Mouse (Mus musculus): ENCODE measurements at regions not wholly inside any gene's neighbourhood (a gene's known extent, or its start where the extent isn't known, plus 50 kb on each side); places are given as distances from the start of the nearest gene placed in this dataset.

- no peaks in the 10 kb centered on the region for H3K4me1 ChIP-seq
- no peaks in the 10 kb centered on the region for H3K36me3 ChIP-seq
- no peak overlapping the region for H3K9ac ChIP-seq
- H3K27me3 ChIP-seq = no peaks in the 10 kb centered on the region
- no peak overlapping the region for H3K4me2 ChIP-seq (replicated peaks)
- H3K4me3 ChIP-seq = no peak overlapping the region
- no peaks in the 10 kb centered on the region for H3K9me3 ChIP-seq (replicated peaks)
- H3K27ac ChIP-seq = no peak overlapping the region
- no peak for ATAC-seq (ENCODE audit: low FRiP score)
- 77% methylated on average over 7 of the region's 7 CpGs for WGBS
These were observed 231.6 kb upstream of the Mpped2 start for GRCm38 (mm10) chr2:106461490-106461889.

GRCm38 (mm10) chr2:106461973-106462637 lies 231.0 kb upstream of the Mpped2 start:
- WGBS = 62% methylated on average over 12 of the region's 12 CpGs
- no peak overlapping the region for H3K4me2 ChIP-seq (replicated peaks)
- no peak overlapping the region for H3K4me3 ChIP-seq
- H3K27ac ChIP-seq = no peak overlapping the region
- H3K9me3 ChIP-seq (replicated peaks) = no peaks in the 10 kb centered on the region
- no peak overlapping the region for H3K9ac ChIP-seq
- no peaks in the 10 kb centered on the region for H3K4me1 ChIP-seq
- no peaks in the 10 kb centered on the region for H3K36me3 ChIP-seq
- no peak for ATAC-seq (ENCODE audit: low FRiP score)
- no peaks in the 10 kb centered on the region for H3K27me3 ChIP-seq

GRCm38 (mm10) chr2:106465055-106465454 lies 228.0 kb upstream of the Mpped2 start:
- H3K27me3 ChIP-seq = no peaks in the 10 kb centered on the region
- no peak for ATAC-seq (ENCODE audit: low FRiP score)

GRCm38 (mm10) chr2:106465831-106466230 lies 227.2 kb upstream of the Mpped2 start:
- no peak overlapping the region for H3K4me2 ChIP-seq (replicated peaks)
- WGBS = 75% methylated on average over 3 of the region's 3 CpGs
- no peak overlapping the region for H3K9ac ChIP-seq
- ATAC-seq (ENCODE audit: low FRiP score) = no peak
- no peaks in the 10 kb centered on the region for H3K4me1 ChIP-seq
- H3K4me3 ChIP-seq = no peak overlapping the region
- H3K27ac ChIP-seq = no peak overlapping the region
- no peaks in the 10 kb centered on the region for H3K9me3 ChIP-seq (replicated peaks)
- no peaks in the 10 kb centered on the region for H3K27me3 ChIP-seq
- H3K36me3 ChIP-seq = no peaks in the 10 kb centered on the region

More at GRCm38 (mm10) chr2:106465055-106465454, 228.0 kb upstream of the Mpped2 start:
- H3K9ac ChIP-seq = no peak overlapping the region
- no peak overlapping the region for H3K4me2 ChIP-seq (replicated peaks)
- H3K27ac ChIP-seq = no peak overlapping the region
- no peaks in the 10 kb centered on the region for H3K36me3 ChIP-seq
- 54% methylated on average over 3 of the region's 3 CpGs for WGBS
- no peak overlapping the region for H3K4me3 ChIP-seq
- H3K4me1 ChIP-seq = no peaks in the 10 kb centered on the region
- no peaks in the 10 kb centered on the region for H3K9me3 ChIP-seq (replicated peaks)

- Histone ChIP-seq H3K27me3 (no peaks in the 10 kb centered on the region), H3K4me3 (no peak overlapping the region), H3K9ac (no peak overlapping the region), H3K4me2 (replicated peaks) (no peak overlapping the region), H3K36me3 (no peaks in the 10 kb centered on the region), H3K27ac (no peak overlapping the region), H3K4me1 (no peaks in the 10 kb centered on the region), H3K9me3 (replicated peaks) (no peaks in the 10 kb centered on the region)
- WGBS = 86% methylated on average over 2 of the region's 2 CpGs
- no peak for ATAC-seq (ENCODE audit: low FRiP score)
These were observed 223.9 kb upstream of the Mpped2 start for GRCm38 (mm10) chr2:106469196-106469595.

GRCm38 (mm10) chr2:106473458-106473857 lies 219.6 kb upstream of the Mpped2 start:
- ATAC-seq (ENCODE audit: low FRiP score) = no peak
- H3K4me2 ChIP-seq (replicated peaks) = no peak overlapping the region

GRCm38 (mm10) chr2:106477991-106478390 lies 215.1 kb upstream of the Mpped2 start:
- H3K4me3 ChIP-seq = no peak overlapping the region
- H3K36me3 ChIP-seq = no peaks in the 10 kb centered on the region
- no peaks in the 10 kb centered on the region for H3K27me3 ChIP-seq
- H3K4me1 ChIP-seq = no peaks in the 10 kb centered on the region
- H3K9me3 ChIP-seq (replicated peaks) = no peaks in the 10 kb centered on the region
- H3K4me2 ChIP-seq (replicated peaks) = no peak overlapping the region
- 75% methylated on average over 2 of the region's 2 CpGs for WGBS
- ATAC-seq (ENCODE audit: low FRiP score) = no peak
- H3K9ac ChIP-seq = no peak overlapping the region
- H3K27ac ChIP-seq = no peak overlapping the region

More at GRCm38 (mm10) chr2:106473458-106473857, 219.6 kb upstream of the Mpped2 start:
- Histone ChIP-seq H3K4me1 (no peaks in the 10 kb centered on the region), H3K27ac (no peak overlapping the region), H3K27me3 (no peaks in the 10 kb centered on the region), H3K9me3 (replicated peaks) (no peaks in the 10 kb centered on the region), H3K36me3 (no peaks in the 10 kb centered on the region), H3K4me3 (no peak overlapping the region), H3K9ac (no peak overlapping the region)
- WGBS = 87% methylated on average over 3 of the region's 3 CpGs

GRCm38 (mm10) chr2:106487335-106488082 lies 205.6 kb upstream of the Mpped2 start:
- Histone ChIP-seq H3K4me3 (no peak overlapping the region), H3K9me3 (replicated peaks) (no peaks in the 10 kb centered on the region), H3K27ac (no peak overlapping the region), H3K9ac (no peak overlapping the region), H3K36me3 (no peaks in the 10 kb centered on the region), H3K4me1 (no peaks in the 10 kb centered on the region), H3K27me3 (no peaks in the 10 kb centered on the region), H3K4me2 (replicated peaks) (no peak overlapping the region)
- WGBS = 63% methylated on average over 5 of the region's 5 CpGs
- no peak for ATAC-seq (ENCODE audit: low FRiP score)

GRCm38 (mm10) chr2:106498735-106499134 lies 194.3 kb upstream of the Mpped2 start:
- Histone ChIP-seq H3K4me3 (no peak overlapping the region), H3K4me1 (peaks cover 10% of the 10 kb centered on the region), H3K36me3 (no peaks in the 10 kb centered on the region), H3K27me3 (no peaks in the 10 kb centered on the region), H3K9ac (no peak overlapping the region), H3K9me3 (replicated peaks) (no peaks in the 10 kb centered on the region), H3K4me2 (replicated peaks) (no peak overlapping the region), H3K27ac (no peak overlapping the region)
- ATAC-seq (ENCODE audit: low FRiP score) = peak; percentile 46; the same call in 1 of the 2 replicates

- H3K4me3 ChIP-seq = no peak overlapping the region
- H3K27ac ChIP-seq = no peak overlapping the region
- no peak overlapping the region for H3K9ac ChIP-seq
- no peaks in the 10 kb centered on the region for H3K36me3 ChIP-seq
- peaks cover 10% of the 10 kb centered on the region for H3K4me1 ChIP-seq
- peak; percentile 82 for ATAC-seq (ENCODE audit: low FRiP score)
- H3K9me3 ChIP-seq (replicated peaks) = no peaks in the 10 kb centered on the region
- whole genome bisulfite sequencing = 24% methylated on average over 3 of the region's 3 CpGs
- no peak overlapping the region for H3K4me2 ChIP-seq (replicated peaks)
- no peaks in the 10 kb centered on the region for H3K27me3 ChIP-seq
These were observed 193.7 kb upstream of the Mpped2 start for GRCm38 (mm10) chr2:106499227-106499928.

- H3K4me3 ChIP-seq = no peak overlapping the region
- 87% methylated on average over 1 of the region's 1 CpGs for WGBS
- no peaks in the 10 kb centered on the region for H3K36me3 ChIP-seq
- H3K4me2 ChIP-seq (replicated peaks) = no peak overlapping the region
- no peak for ATAC-seq (ENCODE audit: low FRiP score)
- peaks cover 2% of the 10 kb centered on the region; the same call in 1 of the 2 replicates for H3K4me1 ChIP-seq
- no peaks in the 10 kb centered on the region for H3K27me3 ChIP-seq
- H3K9me3 ChIP-seq (replicated peaks) = no peaks in the 10 kb centered on the region
- no peak overlapping the region for H3K9ac ChIP-seq
- H3K27ac ChIP-seq = no peak overlapping the region
These were observed 188.1 kb upstream of the Mpped2 start for GRCm38 (mm10) chr2:106504933-106505420.

- no peaks in the 10 kb centered on the region for H3K36me3 ChIP-seq
- no peak overlapping the region for H3K4me3 ChIP-seq
- no peaks in the 10 kb centered on the region for H3K27me3 ChIP-seq
- peaks cover 8% of the 10 kb centered on the region for H3K4me1 ChIP-seq
- H3K27ac ChIP-seq = no peak overlapping the region
- no peak overlapping the region for H3K9ac ChIP-seq
- H3K4me2 ChIP-seq (replicated peaks) = no peak overlapping the region
- no peak for ATAC-seq (ENCODE audit: low FRiP score)
- WGBS = 87% methylated on average over 9 of the region's 9 CpGs
- H3K9me3 ChIP-seq (replicated peaks) = no peaks in the 10 kb centered on the region
These were observed 181.2 kb upstream of the Mpped2 start for GRCm38 (mm10) chr2:106511889-106512288.

Measured in hindbrain, embryonic 12.5 days (tissue).